23 mouse cellular contexts compared by ENCODE assay signal in the genomic region with DNA sequence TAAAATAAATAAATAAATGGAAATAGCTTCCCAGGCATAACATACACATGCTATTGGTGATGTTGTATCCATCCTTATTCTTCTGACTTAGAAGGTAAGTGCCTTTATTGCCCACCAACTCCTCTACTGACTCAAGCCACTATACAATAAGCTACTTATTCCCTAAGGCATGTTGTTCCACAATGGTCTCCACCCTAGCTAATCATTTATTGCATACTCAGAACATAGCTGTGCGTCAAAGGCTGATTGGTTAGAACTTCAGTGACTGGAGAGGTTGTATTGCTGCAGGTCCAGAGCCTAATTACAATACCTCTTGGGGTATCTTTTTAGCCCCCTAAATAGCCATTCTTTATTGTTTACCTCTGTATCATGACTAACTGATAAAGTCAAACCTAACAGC. TPM values are rescaled to one million over a fixed set of nuclear protein-coding genes. Genes with fewer than 3 reads are reported as not detected.
"Had no signal": no experiment of that assay in that cellular context is flagged by ENCODE, and none has a peak within 500 bp of the region (broad histone marks: within the 10 kb centered on the region; RNA-seq: fewer than 3 reads in every experiment).

No protein-coding gene starts in this region.

- H3K27ac ChIP-seq: lung, embryonic 15.5 days; macrophage; neural tube, embryonic 12.5 days; stomach, embryonic 15.5 days had no signal

- ATAC-seq: lung, postnatal 0 days; midbrain, embryonic 13.5 days; midbrain, embryonic 15.5 days had no signal

- H3K4me2 ChIP-seq: lung, embryonic 15.5 days; midbrain, embryonic 11.5 days; midbrain, embryonic 13.5 days; midbrain, embryonic 15.5 days; neural tube, embryonic 12.5 days; stomach, embryonic 15.5 days had no signal

- H3K4me3 ChIP-seq: lung, embryonic 15.5 days; megakaryocyte, embryonic 14.5 days; midbrain, embryonic 13.5 days; midbrain, embryonic 15.5 days; neural tube, embryonic 12.5 days; stomach, embryonic 15.5 days had no signal

- H3K36me3 ChIP-seq: lung, embryonic 15.5 days; midbrain, embryonic 13.5 days; midbrain, embryonic 15.5 days; neural tube, embryonic 12.5 days; stomach, embryonic 15.5 days had no signal

- H3K9me3 ChIP-seq: lung, embryonic 15.5 days; megakaryocyte, embryonic 14.5 days; midbrain, embryonic 13.5 days; midbrain, embryonic 15.5 days; neural tube, embryonic 12.5 days; stomach, embryonic 15.5 days had no signal

- DNase-seq: lung, adult 2 months; lung, postnatal 14 days; lung, postnatal 36 days; right cerebral cortex, postnatal 14 days; thymus, adult 18-20 months; thymus, postnatal 14 days; thymus, postnatal 36 days had no signal

- H3K4me1 ChIP-seq: lung, embryonic 15.5 days; megakaryocyte, embryonic 14.5 days; midbrain, embryonic 15.5 days; stomach, embryonic 15.5 days had no signal

- H3K27me3 ChIP-seq: lung, embryonic 15.5 days; midbrain, embryonic 13.5 days; midbrain, embryonic 15.5 days; neural tube, embryonic 12.5 days; stomach, embryonic 15.5 days had no signal

- H3K9ac ChIP-seq: lung, embryonic 15.5 days; midbrain, embryonic 13.5 days; midbrain, embryonic 15.5 days; neural tube, embryonic 12.5 days; stomach, embryonic 15.5 days had no signal

RNA-seq across cellular contexts. Expression of a gene that starts 46.4 kb away (rescaled TPM):
- total RNA-seq: megakaryocyte progenitor cell, adult 5-6 weeks; midbrain, postnatal 0 days; monocyte, adult 5-6 weeks; neutrophil, adult 5-6 weeks had no signal
- polyA plus RNA-seq: lung, adult 2 months; lung, embryonic 15.5 days; macrophage; midbrain, embryonic 11.5 days; midbrain, embryonic 13.5 days; midbrain, embryonic 15.5 days; midbrain, postnatal 0 days; neural tube, embryonic 12.5 days; neural tube, embryonic 14.5 days; spleen, adult 2 months; stomach, embryonic 15.5 days; thymus, postnatal 0 days had no signal
